Mouse (Mus musculus): Measurements from ENCODE around the gene Nr1d1.

GRCm38 (mm10) chr11:98762756-98763501 lies 12.2 kb downstream of the Nr1d1 start:
- TF ChIP-seq POLR2A (IDR thresholded peaks at IDR 0.05; ENCODE audit: low read depth, low read length) = no peak
- no peak for TF ChIP-seq ZMIZ1 (IDR thresholded peaks at IDR 0.05; ENCODE audit: low read depth, low read length)
- no peak for TF ChIP-seq E2F4 (IDR thresholded peaks at IDR 0.05; ENCODE audit: insufficient replicate concordance, low read depth, low read length)
- TF ChIP-seq CTCF (conservative IDR thresholded peaks at IDR 0.05 in 1 of 2, IDR thresholded peaks at IDR 0.05 in 1 of 2; ENCODE audit: low read depth in 2 of 2, low read length in 2 of 2) = peak in 1 of 2 experiments; percentile 83; a peak in 2 of 4 replicates
- no peak for TF ChIP-seq USF1 (IDR thresholded peaks at IDR 0.05; ENCODE audit: low read depth, low read length)
- no peak for TF ChIP-seq JUN (IDR thresholded peaks at IDR 0.05; ENCODE audit: insufficient read depth, low read depth, low read length)
- TF ChIP-seq POLR2AphosphoS2 (IDR thresholded peaks at IDR 0.05; ENCODE audit: low read depth, low read length) = no peak
- TF ChIP-seq RCOR1 (conservative IDR thresholded peaks at IDR 0.05; ENCODE audit: low read depth, low read length) = no peak
- no peak for TF ChIP-seq MAFK (IDR thresholded peaks at IDR 0.05; ENCODE audit: insufficient replicate concordance, low read length)
- no peak for TF ChIP-seq EP300 (IDR thresholded peaks at IDR 0.05; ENCODE audit: low read length)
- peak; percentile 86 for TF ChIP-seq SMC3 (IDR thresholded peaks at IDR 0.05; ENCODE audit: low read depth, low read length)
- TF ChIP-seq BHLHE40 (IDR thresholded peaks at IDR 0.05; ENCODE audit: low read depth, low read length) = no peak
